Mouse (Mus musculus) lung, embryonic 14.5 days (tissue): ENCODE data around the gene Hhex. TPM values are rescaled to one million over a fixed set of nuclear protein-coding genes. Genes with fewer than 3 reads are reported as not detected.

Experiments used
- ATAC-seq: fragments of 200-750 bp; cut with Nextera tagmentation; 2 replicates; pipeline ENCODE4 v1.8.0; 2017; ENCODE audit warnings: mild to moderate bottlenecking, moderate TSS enrichment, moderate library complexity; ENCODE audit not compliant: insufficient read depth
- DNase-seq: peaks from one replicate; pipeline ENCODE4 v3.0.0-alpha.2; 2015
- H3K27ac ChIP-seq: fragments of 300-500 bp; sonication (generic); 2 replicates; pipeline ENCODE4 v1.5.1; 2014; ENCODE audit warnings: low read depth, mild to moderate bottlenecking, moderate library complexity
- H3K27me3 ChIP-seq: fragments of 300-500 bp; sonication (generic); 2 replicates; pipeline ENCODE4 v1.6.1; 2014; ENCODE audit warnings: low read length, control low read depth; ENCODE audit not compliant: insufficient read depth
- H3K36me3 ChIP-seq: fragments of 300-500 bp; sonication (generic); 2 replicates; pipeline ENCODE4 v1.6.1; 2014; ENCODE audit warnings: control low read depth; ENCODE audit not compliant: insufficient read depth
- H3K4me1 ChIP-seq: fragments of 300-500 bp; sonication (generic); 2 replicates; pipeline ENCODE4 v1.6.1; 2014; ENCODE audit warnings: antibody characterized with exemption, control low read depth; ENCODE audit not compliant: insufficient read depth
- H3K4me2 ChIP-seq: fragments of 300-500 bp; sonication (generic); 2 replicates; pipeline ENCODE4 v1.6.1; 2014; ENCODE audit warnings: mild to moderate bottlenecking
- H3K4me3 ChIP-seq: fragments of 300-500 bp; sonication (generic); 2 replicates; pipeline ENCODE4 v1.5.1; 2014; ENCODE audit warnings: low read depth, low read length
- H3K9ac ChIP-seq: fragments of 300-500 bp; sonication (generic); 2 replicates; pipeline ENCODE4 v1.6.1; 2014
- H3K9me3 ChIP-seq: fragments of 300-500 bp; sonication (generic); 2 replicates; pipeline ENCODE4 v1.6.1; 2016; ENCODE audit warnings: low read depth, low read length, control low read depth
- CTCF ChIP-seq: IDR thresholded peaks from 2 replicates; pipeline ENCODE4 v1.5.1; 2016; ENCODE audit warnings: antibody characterized with exemption, low read depth
- WGBS: fragments of 180-500 bp; shearing (Covaris S2); extraction: QIAGEN DNeasy Blood & Tissue Kit; methylation state at CpG from one replicate; pipeline ENCODE4 v1.1.7; 2014; 5-methylcytosine and 5-hydroxymethylcytosine counted together
- polyA plus RNA-seq: library from polyadenylated mRNA; unstranded; fragments of >200 nt; fragmentation: Nextera tagmentation; extraction: Ambion mirVana; gene quantifications from 2 replicates; pipeline ENCODE4 v1.2.1, GENCODE M21; 2014

Hhex gene
- polyA plus RNA-seq, 1 experiment from 2014 or later = 28.1 TPM

DNA sequence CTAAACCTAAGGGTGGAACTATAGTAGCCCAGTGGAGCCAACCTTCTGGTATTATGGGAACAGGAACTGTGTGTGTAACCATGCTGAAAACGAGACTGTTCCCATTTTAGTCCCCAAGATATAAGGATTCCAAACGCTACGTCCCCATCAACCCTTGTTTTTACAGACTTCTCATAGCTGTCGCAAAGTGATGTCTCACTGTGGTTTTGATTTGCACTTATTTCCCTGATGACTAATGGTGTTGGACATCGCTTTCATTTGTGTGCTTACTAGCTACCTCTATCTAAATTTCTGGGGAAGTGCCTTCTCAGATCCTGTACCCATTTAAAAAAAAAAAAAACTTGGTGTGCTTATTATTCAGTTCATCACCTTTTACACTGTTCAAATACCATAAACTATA, 6.0 kb upstream of the Hhex start:
- Histone ChIP-seq H3K4me2 (no peak overlapping the region), H3K27ac (no peak overlapping the region), H3K4me1 (no peaks in the 10 kb centered on the region), H3K36me3 (no peaks in the 10 kb centered on the region), H3K9me3 (no peaks in the 10 kb centered on the region), H3K27me3 (peaks cover 24% of the 10 kb centered on the region), H3K9ac (no peak overlapping the region), H3K4me3 (no peak overlapping the region)
- 76% methylated on average over 5 of the region's 5 CpGs for WGBS
- no peak for DNase-seq
- no peak for ATAC-seq
- TF ChIP-seq CTCF = no peak

DNA sequence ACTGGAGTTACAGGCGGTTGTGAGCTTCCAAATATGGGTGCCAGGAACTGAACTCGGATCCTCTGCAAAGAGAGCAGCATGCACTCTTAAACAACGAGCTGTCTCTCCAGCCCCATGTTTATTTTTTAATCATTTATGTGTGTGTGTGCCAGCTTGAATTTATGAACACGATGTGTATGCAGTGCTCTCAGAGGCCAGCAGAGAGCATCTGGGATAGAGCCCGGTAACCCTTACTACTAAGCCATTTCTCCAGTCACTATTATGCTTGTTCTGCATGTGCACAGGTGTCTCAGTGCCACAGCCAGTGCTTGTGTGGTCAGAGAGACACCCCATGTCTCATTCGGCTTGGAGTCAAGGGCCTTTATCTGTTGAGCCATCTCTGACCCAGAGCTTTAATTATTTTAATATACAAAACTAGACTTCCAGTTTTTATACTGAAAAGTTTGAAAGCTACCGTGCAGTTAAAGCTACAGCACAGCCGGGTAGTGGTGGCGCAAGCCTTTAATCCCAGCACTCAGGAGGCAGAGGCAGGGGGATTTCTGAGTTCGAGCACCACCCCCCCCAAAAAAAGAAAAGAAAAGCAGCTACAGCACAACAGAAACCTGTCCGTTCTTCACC, 3.4 kb upstream of the Hhex start:
- Histone ChIP-seq H3K9ac (no peak overlapping the region), H3K4me2 (no peak overlapping the region), H3K36me3 (no peaks in the 10 kb centered on the region), H3K4me1 (no peaks in the 10 kb centered on the region), H3K4me3 (no peak overlapping the region), H3K27me3 (peaks cover 50% of the 10 kb centered on the region), H3K27ac (no peak overlapping the region), H3K9me3 (no peaks in the 10 kb centered on the region)
- no peak for ATAC-seq
- WGBS = 82% methylated on average over 11 of the region's 11 CpGs
- no peak for TF ChIP-seq CTCF
- no peak for DNase-seq

DNA sequence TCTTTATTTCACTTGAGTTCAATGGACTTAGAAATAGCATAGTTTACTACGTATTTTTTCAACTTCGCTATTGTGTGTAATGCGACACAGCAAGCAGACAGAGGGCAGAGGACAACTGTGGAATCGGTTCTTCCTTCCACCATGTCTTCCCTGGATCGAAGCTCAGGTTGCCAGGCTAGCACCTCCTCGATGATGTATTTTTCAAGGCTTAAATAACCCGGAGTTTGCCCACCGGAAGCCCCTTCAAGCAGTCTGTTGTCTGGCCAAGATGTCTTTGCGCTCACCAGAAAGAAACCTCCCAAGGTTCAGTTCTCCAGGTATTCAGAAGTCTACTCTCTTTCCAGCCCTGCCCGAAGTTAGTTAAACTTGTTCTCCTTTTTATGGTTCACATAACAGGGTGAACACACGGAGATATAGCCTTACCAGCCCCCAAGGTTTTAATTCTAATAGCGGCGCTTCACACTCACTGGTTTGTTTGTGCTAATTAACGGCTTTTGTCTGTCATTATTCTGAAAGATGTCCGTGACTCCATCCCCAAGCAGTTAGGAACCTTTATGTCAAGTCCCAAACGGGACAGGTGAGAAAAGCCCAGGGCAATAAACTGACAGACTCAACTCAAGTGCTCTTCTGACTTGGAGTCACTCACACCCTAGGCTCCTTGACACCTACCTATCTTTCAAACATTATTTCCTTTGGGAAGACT, 1.6 kb upstream of the Hhex start:
- ATAC-seq (no peak), DNase-seq (no peak)
- TF ChIP-seq CTCF = no peak
- Histone ChIP-seq H3K9ac (no peak overlapping the region), H3K36me3 (no peaks in the 10 kb centered on the region), H3K4me3 (peak overlapping the region; percentile 56; the same call in 1 of the 2 replicates), H3K27ac (no peak overlapping the region), H3K27me3 (peaks cover 66% of the 10 kb centered on the region), H3K4me2 (peak overlapping the region; percentile 75), H3K4me1 (no peaks in the 10 kb centered on the region), H3K9me3 (no peaks in the 10 kb centered on the region)
- 18% methylated on average over 16 of the region's 16 CpGs for WGBS

DNA sequence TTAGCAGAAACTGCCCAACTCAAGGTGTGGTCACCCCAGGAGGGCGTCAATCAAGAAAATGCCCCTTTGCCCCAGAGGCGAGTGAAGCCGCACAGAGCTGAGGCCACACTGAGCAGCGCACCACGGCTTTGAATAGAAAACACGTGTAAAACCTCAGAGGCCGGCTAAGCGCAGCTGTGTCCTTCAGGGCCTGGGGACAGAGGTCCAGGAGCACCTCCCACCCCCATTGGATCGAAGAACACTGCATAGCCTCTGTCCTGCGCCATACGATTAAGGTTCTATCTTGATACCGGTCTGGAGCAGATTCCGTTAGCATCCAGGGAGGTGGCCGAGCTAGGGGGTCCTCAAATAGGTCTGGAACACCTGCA, 731 bp upstream of the Hhex start:
- 2% methylated on average over 14 of the region's 14 CpGs for WGBS
- DNase-seq = peak; percentile 18
- Histone ChIP-seq H3K4me3 (peak overlapping the region; percentile 56), H3K9me3 (no peaks in the 10 kb centered on the region), H3K27me3 (peaks cover 68% of the 10 kb centered on the region), H3K4me1 (no peaks in the 10 kb centered on the region), H3K4me2 (peak overlapping the region; percentile 75), H3K9ac (no peak overlapping the region), H3K27ac (no peak overlapping the region), H3K36me3 (no peaks in the 10 kb centered on the region)
- peak; percentile 5; the same call in 1 of the 2 replicates for ATAC-seq
- no peak for TF ChIP-seq CTCF

DNA sequence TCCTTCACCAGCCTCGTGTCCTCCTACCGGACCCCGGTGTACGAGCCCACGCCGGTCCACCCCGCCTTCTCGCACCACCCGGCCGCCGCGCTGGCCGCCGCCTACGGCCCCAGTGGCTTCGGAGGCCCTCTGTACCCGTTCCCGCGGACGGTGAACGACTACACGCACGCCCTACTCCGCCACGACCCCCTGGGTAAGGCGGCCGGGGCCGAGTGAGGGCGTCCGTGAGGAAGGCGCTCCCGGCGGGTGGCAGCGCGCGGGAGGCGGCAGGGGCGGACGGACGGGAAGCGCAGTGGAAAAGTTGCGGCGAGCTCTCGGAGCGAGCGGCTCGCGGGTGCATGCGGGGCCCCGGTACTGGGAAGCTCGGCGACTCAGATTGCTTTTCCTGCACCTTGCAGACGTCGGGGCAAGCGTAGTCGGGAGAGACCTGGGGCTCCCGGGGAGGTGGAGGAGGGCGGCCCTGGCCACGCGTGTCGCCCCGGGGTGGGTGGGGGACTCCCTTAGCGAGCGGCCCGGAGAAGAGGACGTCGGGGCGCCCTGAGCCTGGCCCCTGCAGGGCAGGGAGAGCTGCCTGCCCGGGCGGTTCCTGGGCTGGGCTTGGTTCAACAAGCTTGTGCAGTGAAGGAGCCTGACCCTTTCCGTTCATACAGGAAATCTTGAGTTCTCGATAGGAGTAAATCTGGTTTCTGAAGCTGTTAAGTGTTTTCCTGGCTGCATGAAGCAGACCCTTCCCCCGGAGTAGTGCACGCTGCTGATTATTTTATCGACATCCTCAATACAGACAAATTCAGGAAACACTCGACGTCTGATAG, 637 bp downstream of the Hhex start:
- peak overlapping the region; percentile 83 for H3K27ac ChIP-seq
- H3K4me1 ChIP-seq = no peaks in the 10 kb centered on the region
- peak overlapping the region; percentile 56 for H3K4me3 ChIP-seq
- ATAC-seq (peak; percentile 70), DNase-seq (peak; percentile 69)
- TF ChIP-seq CTCF = no peak
- H3K4me2 ChIP-seq = peak overlapping the region; percentile 75
- peaks cover 72% of the 10 kb centered on the region for H3K27me3 ChIP-seq
- under 1% methylated on average over 77 of the region's 77 CpGs for WGBS
- H3K9me3 ChIP-seq = no peaks in the 10 kb centered on the region
- no peaks in the 10 kb centered on the region for H3K36me3 ChIP-seq
- peak overlapping the region; percentile 65 for H3K9ac ChIP-seq

DNA sequence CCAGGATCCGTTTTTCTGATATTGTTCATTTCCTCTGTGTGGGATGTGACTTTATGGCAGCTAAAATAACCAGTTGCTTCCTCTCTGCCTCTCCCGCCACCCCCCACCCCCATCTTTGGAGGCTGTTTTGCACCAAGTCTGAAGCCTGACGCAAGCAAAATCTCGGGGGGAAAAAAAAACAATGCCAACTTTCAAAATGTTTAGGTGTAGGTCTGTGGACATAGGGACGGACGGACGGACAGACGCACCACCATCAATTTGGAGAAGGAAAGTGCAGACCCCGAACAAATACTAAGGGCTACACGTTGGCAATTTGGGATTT, 1.2 kb downstream of the Hhex start:
- Histone ChIP-seq H3K9me3 (no peaks in the 10 kb centered on the region), H3K4me1 (no peaks in the 10 kb centered on the region), H3K36me3 (no peaks in the 10 kb centered on the region), H3K4me2 (peak overlapping the region; percentile 75), H3K4me3 (peak overlapping the region; percentile 56), H3K27ac (peak overlapping the region; percentile 33; the same call in 1 of the 2 replicates), H3K9ac (no peak overlapping the region), H3K27me3 (peaks cover 72% of the 10 kb centered on the region)
- DNase-seq (no peak), ATAC-seq (no peak; the same call in 1 of the 2 replicates)
- no peak for TF ChIP-seq CTCF
- WGBS = 5% methylated on average over 10 of the region's 10 CpGs
